Mouse (Mus musculus): ENCODE measurements around the gene Rnf31. TPM values are rescaled to one million over a fixed set of nuclear protein-coding genes. Genes with fewer than 3 reads are reported as not detected.
A peak's percentile ranks its signal among the peaks of the same experiment; 100 is the strongest.

Gene Rnf31
- polyA plus RNA-seq, 1 experiment from 2014 or later = 9.0 TPM

DNA sequence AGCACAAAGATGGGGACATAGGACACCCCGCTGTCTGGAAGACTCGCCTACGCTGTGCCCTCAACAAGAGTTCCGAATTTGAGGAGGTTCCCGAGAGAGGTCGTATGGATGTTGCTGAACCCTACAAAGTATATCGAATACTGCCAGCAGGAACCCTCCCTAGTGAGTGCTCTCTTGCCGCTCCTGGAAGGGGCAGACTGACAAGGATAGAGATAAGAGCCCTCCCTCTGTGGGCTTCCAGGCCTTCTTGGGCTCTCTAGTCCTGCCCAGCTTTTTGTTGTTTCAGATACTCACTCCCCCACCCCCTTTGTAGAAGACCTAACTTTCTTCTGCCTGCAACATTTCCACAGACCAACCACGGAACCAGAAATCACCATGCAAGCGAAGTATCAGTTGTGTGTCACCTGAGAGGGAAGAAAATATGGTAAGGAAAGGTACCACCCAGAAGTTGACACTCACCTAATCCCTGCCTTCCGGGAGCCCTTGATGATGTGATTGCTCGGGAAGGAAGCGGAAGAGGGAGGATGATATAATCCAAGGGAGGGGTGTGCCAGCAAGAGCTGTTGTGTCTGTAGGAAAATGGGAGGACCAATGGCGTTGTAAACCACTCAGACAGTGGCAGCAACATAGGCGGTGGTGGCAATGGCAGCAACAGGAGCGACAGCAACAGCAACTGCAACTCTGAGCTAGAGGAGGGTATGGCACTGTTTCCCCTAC is 14.4 kb downstream of the Rnf31 start:
- Histone ChIP-seq H3K27ac (peak overlapping the region; percentile 77), H3K4me1 (replicated peaks) (peaks cover 65% of the 10 kb centered on the region), H3K36me3 (peaks cover 86% of the 10 kb centered on the region), H3K4me3 (replicated peaks) (peak overlapping the region; percentile 64), H3K27me3 (no peaks in the 10 kb centered on the region), H3K4me2 (peak overlapping the region; percentile 85), H3K9ac (peak overlapping the region; percentile 78), H3K9me3 (replicated peaks) (no peaks in the 10 kb centered on the region)
- peak; percentile 31 for DNase-seq
- ATAC-seq (ENCODE audit: low read depth) = peak; percentile 30
- 66% methylated on average over 16 of the region's 16 CpGs for WGBS (ENCODE audit: insufficient replicate concordance)

DNA sequence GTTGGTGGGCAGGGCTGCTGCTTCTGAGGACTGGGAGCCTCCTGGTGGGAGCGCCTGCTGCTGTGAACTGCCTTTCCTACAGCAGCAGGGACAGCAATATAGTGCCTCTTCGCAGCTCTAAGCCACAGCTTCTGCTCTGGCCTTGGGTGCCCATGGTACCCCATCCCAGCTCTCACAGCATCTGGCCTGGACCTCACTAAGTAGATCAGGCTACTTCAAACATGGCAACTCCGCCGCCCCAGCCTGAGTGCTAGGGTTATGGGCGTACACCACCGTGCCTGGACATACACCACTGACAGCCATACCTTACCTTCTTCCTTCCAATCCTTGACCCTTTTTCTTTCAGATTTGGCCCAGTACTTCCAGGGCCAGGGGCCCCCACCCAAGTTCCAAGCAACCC is 16.8 kb downstream of the Rnf31 start:
- WGBS (ENCODE audit: insufficient replicate concordance) = 90% methylated on average over 6 of the region's 6 CpGs
- Histone ChIP-seq H3K27me3 (no peaks in the 10 kb centered on the region), H3K36me3 (peaks cover 63% of the 10 kb centered on the region), H3K4me2 (0 out of 2 replicates have a peak overlapping the region, but pooled peaks have one; percentile 6), H3K4me3 (replicated peaks) (no peak overlapping the region), H3K9ac (no peak overlapping the region), H3K4me1 (replicated peaks) (peaks cover 62% of the 10 kb centered on the region), H3K9me3 (replicated peaks) (no peaks in the 10 kb centered on the region), H3K27ac (no peak overlapping the region)
- ATAC-seq (ENCODE audit: low read depth) (no peak), DNase-seq (no peak)

DNA sequence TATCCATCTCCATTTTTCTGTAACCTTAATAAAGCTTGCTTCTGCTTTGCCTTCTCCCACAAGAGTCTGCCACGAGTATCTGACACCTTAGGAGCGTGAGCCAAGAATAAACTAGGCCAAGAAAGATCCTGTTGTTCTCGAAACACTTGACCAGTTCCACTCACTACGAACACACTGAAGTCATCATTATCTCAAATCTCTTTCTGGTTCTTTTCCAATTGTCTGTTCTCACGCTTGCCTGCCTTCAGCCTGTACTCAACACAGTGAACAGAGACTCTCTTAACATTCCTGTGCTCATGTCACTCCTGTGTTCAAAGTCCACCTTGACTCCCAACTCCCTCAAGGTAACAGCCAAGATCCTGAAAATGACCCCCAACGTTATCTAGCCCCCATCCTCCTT is 21.8 kb downstream of the Rnf31 start:
- peaks cover 25% of the 10 kb centered on the region for H3K36me3 ChIP-seq
- ATAC-seq (ENCODE audit: low read depth) = no peak
- no peak overlapping the region for H3K4me2 ChIP-seq
- H3K4me3 ChIP-seq (replicated peaks) = no peak overlapping the region
- no peak overlapping the region for H3K9ac ChIP-seq
- H3K27ac ChIP-seq = peak overlapping the region; percentile 82
- H3K4me1 ChIP-seq (replicated peaks) = peaks cover 59% of the 10 kb centered on the region
- DNase-seq = no peak
- WGBS (ENCODE audit: insufficient replicate concordance) = 60% methylated on average over 6 of the region's 6 CpGs
- no peaks in the 10 kb centered on the region for H3K27me3 ChIP-seq
- H3K9me3 ChIP-seq (replicated peaks) = no peaks in the 10 kb centered on the region

DNA sequence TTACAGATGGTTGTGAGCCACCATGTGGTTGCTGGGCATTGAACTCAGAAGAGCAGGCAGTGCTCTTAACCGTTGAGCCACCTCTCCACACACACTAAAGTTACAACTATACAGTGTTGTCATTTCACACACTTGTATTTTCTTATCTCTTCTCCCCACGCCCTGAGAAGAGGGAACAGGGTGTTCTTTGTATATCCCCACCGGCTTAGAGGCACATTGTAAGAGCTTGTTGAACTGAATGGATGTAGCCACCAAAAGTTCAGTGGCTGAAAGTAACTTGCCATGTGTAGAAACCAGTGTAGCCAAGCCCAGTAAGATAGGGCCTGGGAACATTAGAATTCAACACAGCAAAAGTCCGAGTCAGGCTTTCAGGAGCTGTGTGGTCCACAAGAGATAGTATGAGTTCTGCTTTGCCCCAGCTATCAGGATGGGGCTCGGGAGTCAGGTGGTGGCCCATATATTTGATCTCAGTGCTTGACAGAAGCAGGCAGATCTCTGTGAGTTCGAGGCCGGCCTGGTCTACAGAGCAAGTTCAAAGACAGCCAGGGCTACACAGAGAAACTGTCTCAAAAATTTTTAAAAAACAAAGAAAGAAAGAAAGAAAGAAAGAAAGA is 23.2 kb downstream of the Rnf31 start:
- Histone ChIP-seq H3K4me2 (0 out of 2 replicates have a peak overlapping the region, but pooled peaks have one; percentile 19), H3K9ac (peak overlapping the region; percentile 36; the same call in 1 of the 2 replicates), H3K36me3 (peaks cover 12% of the 10 kb centered on the region), H3K9me3 (replicated peaks) (no peaks in the 10 kb centered on the region), H3K27ac (peak overlapping the region; percentile 89), H3K4me3 (replicated peaks) (no peak overlapping the region), H3K4me1 (replicated peaks) (peaks cover 61% of the 10 kb centered on the region), H3K27me3 (no peaks in the 10 kb centered on the region)
- WGBS (ENCODE audit: insufficient replicate concordance) = 26% methylated on average over 7 of the region's 7 CpGs
- DNase-seq (peak; percentile 54), ATAC-seq (ENCODE audit: low read depth) (peak; percentile 81)

DNA sequence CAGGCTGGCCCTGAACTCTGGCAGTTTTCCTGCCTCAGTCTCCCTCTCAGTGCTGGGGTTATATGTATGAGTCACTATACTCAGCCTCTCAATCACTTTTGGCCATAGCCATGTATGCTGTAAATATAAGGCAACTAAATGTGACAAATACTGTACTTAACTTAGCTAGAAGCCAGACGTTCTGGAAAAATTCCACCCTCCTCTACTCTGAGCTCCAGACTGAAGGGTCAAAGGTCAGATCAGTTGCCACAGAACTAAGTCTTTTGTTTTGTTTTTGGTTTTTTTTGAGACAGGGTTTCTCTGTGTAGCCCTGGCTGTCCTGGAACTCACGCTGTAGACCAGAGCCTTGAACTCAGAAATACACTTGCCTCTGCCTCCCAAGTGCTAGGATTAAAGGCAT is 24.4 kb downstream of the Rnf31 start:
- Histone ChIP-seq H3K9ac (no peak overlapping the region), H3K9me3 (replicated peaks) (no peaks in the 10 kb centered on the region), H3K4me3 (replicated peaks) (no peak overlapping the region), H3K4me2 (no peak overlapping the region), H3K27ac (peak overlapping the region; percentile 89), H3K27me3 (no peaks in the 10 kb centered on the region), H3K36me3 (peaks cover 2% of the 10 kb centered on the region), H3K4me1 (replicated peaks) (peaks cover 61% of the 10 kb centered on the region)
- WGBS (ENCODE audit: insufficient replicate concordance) = 62% methylated on average over 2 of the region's 2 CpGs
- no peak for ATAC-seq (ENCODE audit: low read depth)
- no peak for DNase-seq

DNA sequence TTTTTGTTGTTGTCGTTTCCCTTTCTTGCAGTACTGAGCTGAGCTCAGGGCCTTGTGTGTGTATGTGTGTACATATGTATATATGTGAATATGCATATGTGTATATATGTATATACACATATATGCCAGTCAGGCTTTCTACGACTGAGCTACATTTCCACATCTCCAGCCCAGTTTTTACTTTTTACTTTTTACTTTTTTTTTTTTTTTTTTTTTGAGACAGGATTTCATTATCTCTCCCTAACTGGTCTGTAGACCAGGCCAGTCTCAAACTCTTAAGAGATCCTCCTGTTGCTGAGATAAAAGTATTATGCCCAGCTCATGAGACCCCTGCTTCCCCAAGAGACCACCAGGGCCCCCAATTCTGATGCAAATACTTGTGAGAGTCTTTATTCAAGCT is 25.3 kb downstream of the Rnf31 start:
- DNase-seq (no peak), ATAC-seq (ENCODE audit: low read depth) (no peak)
- H3K4me3 ChIP-seq (replicated peaks) = no peak overlapping the region
- 55% methylated on average over 2 of the region's 2 CpGs for WGBS (ENCODE audit: insufficient replicate concordance)
- H3K9me3 ChIP-seq (replicated peaks) = no peaks in the 10 kb centered on the region
- H3K27me3 ChIP-seq = no peaks in the 10 kb centered on the region
- 0 out of 2 replicates have a peak overlapping the region, but pooled peaks have one; percentile 62 for H3K9ac ChIP-seq
- no peak overlapping the region for H3K4me2 ChIP-seq
- H3K36me3 ChIP-seq = no peaks in the 10 kb centered on the region
- H3K27ac ChIP-seq = peak overlapping the region; percentile 59
- H3K4me1 ChIP-seq (replicated peaks) = peaks cover 65% of the 10 kb centered on the region

DNA sequence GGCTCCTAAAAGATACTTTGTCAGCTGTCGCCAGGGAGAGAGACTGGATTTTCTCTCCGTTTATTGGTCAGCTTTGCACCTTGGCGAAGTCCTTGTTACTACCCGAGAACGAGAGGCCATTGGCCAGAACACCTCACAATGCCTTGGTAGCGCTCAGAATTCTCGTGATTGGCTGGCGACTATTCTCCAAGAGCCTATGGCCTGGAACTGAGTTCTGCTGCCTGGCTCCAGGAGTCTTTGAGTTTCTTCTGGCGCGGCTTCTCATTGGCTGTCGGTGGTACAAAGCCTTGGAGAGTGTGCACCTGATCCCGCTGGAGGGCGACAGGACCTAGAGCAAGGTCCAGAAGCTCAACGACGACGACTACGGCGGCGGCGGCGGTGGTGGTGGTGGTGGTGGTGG is 26.3 kb downstream of the Rnf31 start, which contains the start of gene Rec8:
TSS of gene Rec8 (plus strand) at position 216 of the 400 bp plus-strand sequence.
- Histone ChIP-seq H3K27me3 (no peaks in the 10 kb centered on the region), H3K4me1 (replicated peaks) (peaks cover 66% of the 10 kb centered on the region), H3K36me3 (no peaks in the 10 kb centered on the region), H3K4me2 (peak within 1 kb of the TSS; percentile 77), H3K4me3 (replicated peaks) (peak within 1 kb of the TSS; percentile 51), H3K9ac (peak within 1 kb of the TSS; percentile 62), H3K27ac (peak within 1 kb of the TSS; percentile 59), H3K9me3 (replicated peaks) (no peaks in the 10 kb centered on the region)
- DNase-seq (peak; percentile 39), ATAC-seq (ENCODE audit: low read depth) (peak; percentile 73)
- 21% methylated on average over 21 of the region's 21 CpGs for WGBS (ENCODE audit: insufficient replicate concordance)

DNA sequence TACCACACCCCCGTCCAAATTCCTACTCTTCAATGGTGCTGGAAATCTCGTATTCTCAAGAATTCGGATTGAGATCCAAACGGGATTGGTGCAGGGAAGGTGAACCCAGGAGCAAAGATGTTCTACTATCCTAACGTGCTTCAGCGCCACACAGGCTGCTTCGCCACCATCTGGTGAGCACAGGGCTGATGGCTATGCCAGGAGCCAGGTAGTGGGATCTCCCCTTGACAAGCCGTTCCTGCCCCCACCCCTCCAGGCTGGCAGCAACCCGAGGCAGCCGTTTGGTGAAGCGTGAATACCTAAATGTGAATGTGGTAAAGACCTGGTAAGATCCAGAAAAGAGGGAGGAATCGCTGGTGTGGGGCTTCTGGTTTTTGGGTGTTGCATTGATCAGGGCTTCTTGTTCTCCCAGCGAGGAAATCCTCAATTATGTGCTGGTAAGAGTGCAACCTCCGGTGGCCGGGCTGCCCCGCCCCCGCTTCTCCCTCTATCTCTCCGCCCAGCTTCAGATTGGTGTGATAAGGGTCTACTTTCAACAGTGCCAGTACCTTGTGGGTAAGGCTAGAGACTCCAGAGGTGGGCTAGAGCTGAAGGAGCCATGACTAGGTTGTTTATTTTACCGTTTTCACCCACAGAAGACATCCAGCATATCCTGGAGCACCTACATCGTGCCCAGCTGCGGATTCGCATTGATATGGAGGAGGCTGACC is 27.1 kb downstream of the Rnf31 start:
- Histone ChIP-seq H3K4me2 (peak overlapping the region; percentile 77), H3K27me3 (no peaks in the 10 kb centered on the region), H3K4me1 (replicated peaks) (peaks cover 57% of the 10 kb centered on the region), H3K27ac (peak overlapping the region; percentile 47), H3K4me3 (replicated peaks) (peak overlapping the region; percentile 51), H3K9ac (peak overlapping the region; percentile 62), H3K36me3 (no peaks in the 10 kb centered on the region), H3K9me3 (replicated peaks) (no peaks in the 10 kb centered on the region)
- ATAC-seq (ENCODE audit: low read depth) (peak; percentile 56), DNase-seq (peak; percentile 66)
- 17% methylated on average over 22 of the region's 22 CpGs for WGBS (ENCODE audit: insufficient replicate concordance)

DNA sequence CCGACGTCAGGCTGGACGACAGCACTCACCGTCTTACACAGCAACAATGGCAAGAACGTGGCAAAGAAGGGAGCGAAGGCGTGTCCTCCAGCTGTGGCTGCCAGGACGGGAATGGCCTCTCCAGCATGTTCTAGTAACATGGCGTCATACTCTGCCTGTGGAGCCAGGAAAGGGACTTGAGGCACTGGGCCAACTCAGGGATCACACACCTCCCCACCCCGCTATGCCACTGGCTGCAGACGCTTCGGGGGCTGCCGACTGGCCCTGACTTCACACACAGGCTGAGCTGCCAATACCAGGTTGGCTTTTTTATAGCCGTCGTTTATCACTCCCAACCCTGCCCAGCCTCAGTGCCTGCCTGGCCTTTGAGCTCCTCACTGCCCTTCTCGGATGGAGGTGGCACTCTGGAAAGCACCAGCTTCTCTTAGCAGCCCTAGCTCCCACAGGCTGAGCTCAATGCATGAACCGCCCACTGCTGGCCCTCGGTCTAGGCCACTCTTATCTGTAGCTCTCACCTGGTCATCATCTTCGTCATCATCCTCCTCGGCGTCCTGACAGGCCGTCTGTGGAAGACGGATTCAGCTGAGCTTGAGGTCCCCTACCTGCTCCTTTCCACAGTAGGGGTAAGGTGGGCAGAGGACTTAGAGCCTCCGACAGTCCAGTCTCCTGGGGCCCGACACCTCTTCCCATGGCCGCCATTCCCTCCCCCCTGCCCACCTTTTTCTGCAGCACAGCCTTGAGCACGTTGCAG is 36.7 kb downstream of the Rnf31 start:
- Histone ChIP-seq H3K4me3 (replicated peaks) (no peak overlapping the region), H3K36me3 (peaks cover 94% of the 10 kb centered on the region), H3K4me1 (replicated peaks) (peaks cover 17% of the 10 kb centered on the region), H3K27ac (no peak overlapping the region; the same call in 1 of the 2 replicates), H3K27me3 (no peaks in the 10 kb centered on the region), H3K9ac (no peak overlapping the region), H3K9me3 (replicated peaks) (no peaks in the 10 kb centered on the region), H3K4me2 (no peak overlapping the region)
- peak; percentile 55 for ATAC-seq (ENCODE audit: low read depth)
- no peak for DNase-seq
- 73% methylated on average over 27 of the region's 27 CpGs for WGBS (ENCODE audit: insufficient replicate concordance)

DNA sequence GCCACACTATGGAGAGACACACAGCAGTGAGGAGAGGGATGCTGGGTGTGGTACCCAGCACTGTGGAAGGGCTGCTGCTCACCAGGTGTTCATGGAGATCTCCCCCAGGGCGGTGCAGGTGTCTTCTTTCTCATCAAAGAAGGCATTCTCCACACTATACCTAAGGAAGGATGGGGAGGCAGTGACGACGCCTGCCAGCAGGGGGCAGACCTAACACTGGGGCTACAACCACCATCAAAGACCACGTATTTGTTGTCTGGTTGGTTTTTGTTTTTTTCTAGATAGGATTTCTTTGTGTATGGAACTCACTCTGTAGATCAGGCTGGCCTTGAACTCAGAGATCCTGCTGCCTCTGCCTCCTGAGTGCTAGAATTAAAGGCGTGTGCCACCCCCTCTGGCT is 37.8 kb downstream of the Rnf31 start:
- H3K36me3 ChIP-seq = peaks cover 99% of the 10 kb centered on the region
- no peak for ATAC-seq (ENCODE audit: low read depth)
- DNase-seq = peak; percentile 40
- H3K4me3 ChIP-seq (replicated peaks) = no peak overlapping the region
- H3K27ac ChIP-seq = no peak overlapping the region
- H3K9me3 ChIP-seq (replicated peaks) = no peaks in the 10 kb centered on the region
- no peak overlapping the region for H3K9ac ChIP-seq
- no peak overlapping the region for H3K4me2 ChIP-seq
- H3K27me3 ChIP-seq = no peaks in the 10 kb centered on the region
- WGBS (ENCODE audit: insufficient replicate concordance) = 42% methylated on average over 5 of the region's 5 CpGs
- peaks cover 22% of the 10 kb centered on the region for H3K4me1 ChIP-seq (replicated peaks)
